In genomic region chr13:57191195-57191594, GRCm38 (mm10) we compare ENCODE assay signal across 21 mouse cellular contexts.
DNase-seq lines count a peak whose midpoint lies in the region; ATAC-seq and TF ChIP-seq lines count a peak whose summit lies in the region.
"Had no signal": no experiment of that assay in that cellular context is flagged by ENCODE, and none has a peak within 500 bp of the region (broad histone marks: within the 10 kb centered on the region; RNA-seq: fewer than 3 reads in every experiment).

No protein-coding gene starts in this region.

- 34% methylated on average over 3 of the region's 3 CpGs for WGBS in forebrain, postnatal 0 days
- WGBS in forebrain, embryonic 13.5 days = 64% methylated on average over 3 of the region's 3 CpGs

- no peaks in the 10 kb centered on the region for H3K4me1 ChIP-seq in forebrain, postnatal 0 days (ENCODE audit: insufficient read depth)
- H3K4me1 ChIP-seq in forebrain, embryonic 13.5 days = no peaks in the 10 kb centered on the region
- H3K4me1 ChIP-seq: embryonic facial prominence, embryonic 15.5 days; heart, embryonic 15.5 days; limb, embryonic 12.5 days; liver, embryonic 12.5 days had no signal

- no peak overlapping the region for H3K9ac ChIP-seq in forebrain, postnatal 0 days
- no peak overlapping the region for H3K9ac ChIP-seq in forebrain, embryonic 13.5 days
- H3K9ac ChIP-seq: embryonic facial prominence, embryonic 15.5 days; heart, embryonic 15.5 days; limb, embryonic 12.5 days; liver, embryonic 12.5 days had no signal

- H3K4me2 ChIP-seq in forebrain, postnatal 0 days (ENCODE audit: low read depth) = no peak overlapping the region
- H3K4me2 ChIP-seq in forebrain, embryonic 13.5 days = no peak overlapping the region
- H3K4me2 ChIP-seq: embryonic facial prominence, embryonic 15.5 days; heart, embryonic 15.5 days; limb, embryonic 12.5 days; liver, embryonic 12.5 days had no signal

- intact Hi-C loops in left cerebral cortex, postnatal 4 days (cut with DNase I) = no loop called here
- intact Hi-C loops in left cerebral cortex, postnatal 36 days (cut with DNase I) = no loop called here

- ATAC-seq in forebrain, postnatal 0 days = peak; percentile 90
- ATAC-seq in forebrain, embryonic 13.5 days = no peak
- no peak for ATAC-seq in frontal cortex, adult (ENCODE audit: low TSS enrichment)
- ATAC-seq: liver, embryonic 12.5 days had no signal

- H3K27ac ChIP-seq in forebrain, postnatal 0 days (ENCODE audit: low read depth, low read length) = peak overlapping the region; percentile 29; the same call in 1 of the 2 replicates
- H3K27ac ChIP-seq in forebrain, embryonic 13.5 days = no peak overlapping the region
- H3K27ac ChIP-seq: embryonic facial prominence, embryonic 15.5 days; heart, adult 2 months; heart, embryonic 15.5 days; left cerebral cortex, adult 2 months; limb, embryonic 12.5 days; liver, embryonic 12.5 days had no signal

- no peaks in the 10 kb centered on the region for H3K27me3 ChIP-seq in forebrain, postnatal 0 days (ENCODE audit: insufficient read depth, low read length)
- H3K27me3 ChIP-seq in forebrain, embryonic 13.5 days = no peaks in the 10 kb centered on the region
- H3K27me3 ChIP-seq: embryonic facial prominence, embryonic 15.5 days; heart, embryonic 15.5 days; limb, embryonic 12.5 days; liver, embryonic 12.5 days had no signal

- no peaks in the 10 kb centered on the region for H3K9me3 ChIP-seq in forebrain, postnatal 0 days (ENCODE audit: low read length)
- no peaks in the 10 kb centered on the region for H3K9me3 ChIP-seq in forebrain, embryonic 13.5 days (replicated peaks)
- H3K9me3 ChIP-seq: embryonic facial prominence, embryonic 15.5 days; heart, embryonic 15.5 days; limb, embryonic 12.5 days had no signal

- no peak overlapping the region for H3K4me3 ChIP-seq in forebrain, postnatal 0 days (ENCODE audit: low read depth, low read length)
- H3K4me3 ChIP-seq in forebrain, embryonic 13.5 days = no peak overlapping the region
- H3K4me3 ChIP-seq: embryonic facial prominence, embryonic 15.5 days; heart, adult 2 months; heart, embryonic 15.5 days; left cerebral cortex, adult 2 months; limb, embryonic 12.5 days; liver, embryonic 12.5 days had no signal

- DNase-seq in forebrain, postnatal 0 days = peak; percentile 58
- DNase-seq in left cerebral cortex, postnatal 4 days = peak; percentile 11
- no peak for DNase-seq in left cerebral cortex, postnatal 36 days (ENCODE audit: low spot score in 2 of 2)
- DNase-seq in cerebellum, postnatal 14 days = peak; percentile 16 to 21
- DNase-seq in layer of hippocampus, adult 9-11 months = peak; percentile 59
- DNase-seq: adrenal gland, adult 2 months; embryo, embryonic 11 days; gastrocnemius, postnatal 14 days; heart, adult 2 months; heart, postnatal 4 days; kidney, adult 18-20 months; kidney, postnatal 10 days; lung, adult 2 months; thymus, postnatal 36 days had no signal

- no peaks in the 10 kb centered on the region for H3K36me3 ChIP-seq in forebrain, postnatal 0 days (ENCODE audit: insufficient read depth)
- no peaks in the 10 kb centered on the region for H3K36me3 ChIP-seq in forebrain, embryonic 13.5 days (ENCODE audit: poor library complexity, severe bottlenecking)
- H3K36me3 ChIP-seq: embryonic facial prominence, embryonic 15.5 days; heart, embryonic 15.5 days; limb, embryonic 12.5 days; liver, embryonic 12.5 days had no signal

- TF ChIP-seq CTCF in forebrain, postnatal 0 days (IDR thresholded peaks at IDR 0.05; ENCODE audit: low read depth) = no peak

Comparison
In these comparisons a context has a peak if more than half of its experiments do, and no peak if none do; other contexts are left out.
1. DNase-seq: peak in forebrain, postnatal 0 days (single experiment), left cerebral cortex, postnatal 4 days (single experiment), cerebellum, postnatal 14 days (2 of 2) and layer of hippocampus, adult 9-11 months (single experiment); none in left cerebral cortex, postnatal 36 days (0 of 2).